Mouse (Mus musculus) forebrain, embryonic 15.5 days (tissue): ENCODE results near the gene Gm9049. TPM values are rescaled to one million over a fixed set of nuclear protein-coding genes. Genes with fewer than 3 reads are reported as not detected.

Experiments used
- polyA plus RNA-seq: library from polyadenylated mRNA; unstranded; fragments of >200 nt; fragmentation: Nextera tagmentation; extraction: Ambion mirVana; gene quantifications from 2 replicates; pipeline ENCODE4 v1.2.1, GENCODE M21; 2015

Gm9049 gene
- polyA plus RNA-seq, 1 experiment from 2014 or later, result not detected

Other genes starting within 250 kb of the Gm9049 start
- 38.7 and 42.8 TPM in 2 replicates for gene Mdm1, start 212.3 kb downstream of the Gm9049 start, polyA plus RNA-seq
- not detected in 2 replicates for gene Il22, start 149.2 kb downstream of the Gm9049 start, polyA plus RNA-seq
- 0.18 and 0.20 TPM in 2 replicates for gene Gm32717, start 113.3 kb downstream of the Gm9049 start, polyA plus RNA-seq
- 0.18 and 0.20 TPM in 2 replicates for gene Gm32802, start 95.4 kb downstream of the Gm9049 start, polyA plus RNA-seq
- gene Iltifb, start 59.1 kb downstream of the Gm9049 start, polyA plus RNA-seq, result not detected in 2 replicates
- gene Gm9040, start 27.1 kb downstream of the Gm9049 start, polyA plus RNA-seq, result not detected in 2 replicates
- not detected in 2 replicates for gene Gm9044, start 21.7 kb downstream of the Gm9049 start, polyA plus RNA-seq
- gene Gm9045, start 16.3 kb downstream of the Gm9049 start, polyA plus RNA-seq, result not detected in 2 replicates
- not detected in 2 replicates for gene Gm9046, start 10.8 kb downstream of the Gm9049 start, polyA plus RNA-seq
- gene Gm9048, start 5.4 kb downstream of the Gm9049 start, polyA plus RNA-seq, result 0.08 TPM in 1 of 2 replicates, not detected in the other
- not detected in 2 replicates for gene Ifng, start 86.9 kb upstream of the Gm9049 start, polyA plus RNA-seq